Mouse (Mus musculus) adrenal gland, postnatal 10 days (tissue): ENCODE measurements around the gene Slc22a21. TPM values are rescaled to one million over a fixed set of nuclear protein-coding genes. Genes with fewer than 3 reads are reported as not detected.

Experiments
- DNase-seq: peaks from one replicate; pipeline ENCODE4 v3.0.0; 2021; ENCODE audit warnings: mixed read lengths
- total RNA-seq, 2 experiments: library from RNA; stranded (reverse); gene quantifications; 2 replicates each; pipeline ENCODE4 v1.2.3; 2021

The Slc22a21 gene
- total RNA-seq, 2 experiments from 2014 or later: 4.4 to 5.8 TPM

- peak; percentile 70 for DNase-seq
Observed at GRCm38 (mm10) chr11:53903781-53904533, 76.2 kb downstream of the Slc22a21 start.

GRCm38 (mm10) chr11:53902741-53903140 is 77.4 kb downstream of the Slc22a21 start:
- DNase-seq: no peak

DNA sequence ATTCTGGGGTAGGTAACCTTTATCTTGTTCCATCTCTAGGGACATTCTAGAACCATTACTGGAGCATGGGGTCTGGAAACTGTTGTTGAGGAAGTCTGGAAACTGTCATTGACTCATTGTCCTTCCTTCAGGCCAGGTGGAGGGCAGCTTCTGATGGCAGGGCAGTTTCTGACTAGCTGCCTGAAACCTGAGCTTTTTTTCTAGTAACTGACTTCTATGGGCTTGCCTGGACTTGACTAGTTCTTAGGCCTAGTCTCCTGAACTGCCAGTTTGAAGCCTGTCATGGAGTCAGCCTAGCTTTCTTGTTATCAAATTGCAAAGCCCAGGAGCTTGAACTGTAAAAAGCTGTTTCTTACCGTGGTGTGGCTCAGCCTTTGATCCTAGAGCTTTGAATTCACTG is 79.1 kb downstream of the Slc22a21 start:
- DNase-seq: no peak

- DNase-seq: no peak
Observed at GRCm38 (mm10) chr11:53899981-53900380, 80.2 kb downstream of the Slc22a21 start.

Other genes starting within 250 kb of the Slc22a21 start
- gene Irf1, start 210.3 kb downstream of the Slc22a21 start, total RNA-seq: 10 to 100 TPM; 20.0 to 36.7 TPM
- gene Gm17334, start 207.1 kb downstream of the Slc22a21 start, total RNA-seq: 1 to 10 TPM in 1 of 2 experiments, not detected in 1; 1.2 TPM
- 1 to 10 TPM; 5.7 to 7.9 TPM for gene Gm12216, start 121.1 kb downstream of the Slc22a21 start, total RNA-seq
- 10 to 100 TPM; 33.7 to 40.7 TPM for gene Slc22a5, start 88.7 kb downstream of the Slc22a21 start, total RNA-seq
- 1 to 10 TPM; 3.3 to 4.2 TPM for gene Slc22a4, start 47.8 kb upstream of the Slc22a21 start, total RNA-seq
- gene Pdlim4, start 88.7 kb upstream of the Slc22a21 start, total RNA-seq: 10 to 100 TPM; 14.3 to 23.9 TPM
- 10 to 100 TPM; 18.6 to 20.1 TPM for gene P4ha2, start 119.8 kb upstream of the Slc22a21 start, total RNA-seq